Mouse (Mus musculus) spleen, embryonic (tissue): Measurements from ENCODE around the gene Bbx.

Experiments used
- CTCF ChIA-PET: fragments of 350-600 bp; sonication (Branson Sonifier 250); formaldehyde crosslinking; loops from one replicate; lab custom pipeline; 2022; lab: Charles Lee

Bbx gene

GRCm38 (mm10) chr16:50170812-50171211 lies 261.4 kb downstream of the Bbx start:
- CTCF ChIA-PET = no interaction called here

GRCm38 (mm10) chr16:50167983-50168299 lies 264.2 kb downstream of the Bbx start:
- CTCF ChIA-PET = no interaction called here

- CTCF ChIA-PET = no interaction called here
Measured at GRCm38 (mm10) chr16:50167231-50167982, 264.8 kb downstream of the Bbx start.

- CTCF ChIA-PET = no interaction called here
Measured at GRCm38 (mm10) chr16:50160418-50161271, 271.5 kb downstream of the Bbx start.

GRCm38 (mm10) chr16:50158546-50158945 lies 273.6 kb downstream of the Bbx start:
- CTCF ChIA-PET = no interaction called here

- CTCF ChIA-PET = no interaction called here
Measured at GRCm38 (mm10) chr16:50149606-50150005, 282.6 kb downstream of the Bbx start.

GRCm38 (mm10) chr16:50147900-50148299 lies 284.3 kb downstream of the Bbx start:
- CTCF ChIA-PET = no interaction called here
